Mouse (Mus musculus) MEL (cell line): ENCODE measurements around the gene Olfr373. TPM values are rescaled to one million over a fixed set of nuclear protein-coding genes. Genes with fewer than 3 reads are reported as not detected.

Experiments used
- DNase-seq: peaks from one replicate; pipeline ENCODE4 v3.0.0; 2011; ENCODE audit warnings: low read depth, low spot score
- H3K27ac ChIP-seq: 2 replicates; pipeline ENCODE4 v1.5.1; 2012; ENCODE audit warnings: low read depth, mild to moderate bottlenecking, control low read depth, low read length, moderate library complexity; ENCODE audit not compliant: control insufficient read depth
- H3K27me3 ChIP-seq, 2 experiments: fragments of 150-350 bp in 1 of 2; sonication (generic) in 1 of 2; 2 replicates each; pipeline ENCODE4 v1.6.1; 2012; ENCODE audit warnings: low read length in 2 of 2, mild to moderate bottlenecking in 2 of 2, improper control_type of control experiment in 1 of 2, moderate library complexity in 1 of 2; ENCODE audit not compliant: insufficient read depth in 2 of 2, control insufficient read depth in 1 of 2
- H3K36me3 ChIP-seq, 2 experiments: 2 replicates each; pipeline ENCODE4 v1.6.1; 2012 to 2014; ENCODE audit warnings: low read length in 2 of 2, improper control_type of control experiment in 1 of 2, inconsistent platforms in 1 of 2, mild to moderate bottlenecking in 1 of 2; ENCODE audit not compliant: insufficient read depth in 2 of 2, control insufficient read depth in 1 of 2
- H3K4me1 ChIP-seq, 2 experiments: fragments of 150-350 bp in 1 of 2; sonication (generic) in 1 of 2; 2 replicates each; pipeline ENCODE4 v1.6.1; 2012; ENCODE audit warnings: low read length in 2 of 2, improper control_type of control experiment in 1 of 2, mild to moderate bottlenecking in 1 of 2; ENCODE audit not compliant: insufficient read depth in 2 of 2, control insufficient read depth in 1 of 2
- H3K4me3 ChIP-seq, 2 experiments: fragments of 150-350 bp in 1 of 2; sonication (generic) in 1 of 2; 2 replicates each; pipeline ENCODE4 v1.5.1; 2012; ENCODE audit warnings: low read depth in 2 of 2, low read length in 2 of 2, mild to moderate bottlenecking in 2 of 2, moderate library complexity in 2 of 2, control low read depth in 1 of 2, improper control_type of control experiment in 1 of 2; ENCODE audit not compliant: control insufficient read depth in 1 of 2, insufficient read depth in 1 of 2
- H3K79me2 ChIP-seq: 2 replicates; pipeline ENCODE4 v1.6.1; 2012; ENCODE audit warnings: mild to moderate bottlenecking, low read length, moderate library complexity; ENCODE audit not compliant: control insufficient read depth, poor library complexity, insufficient read depth
- H3K9ac ChIP-seq: 2 replicates; pipeline ENCODE4 v1.6.1; 2012; ENCODE audit warnings: low read depth, mild to moderate bottlenecking, control low read depth, low read length, moderate library complexity; ENCODE audit not compliant: control insufficient read depth, poor library complexity, severe bottlenecking
- H3K9me3 ChIP-seq: fragments of 150-350 bp; sonication (generic); replicated peaks from 2 replicates; pipeline ENCODE4 v1.6.1; 2012; ENCODE audit warnings: mild to moderate bottlenecking, low read length, improper control_type of control experiment, moderate library complexity; ENCODE audit not compliant: insufficient read depth
- BHLHE40 ChIP-seq: IDR thresholded peaks from 2 replicates; pipeline ENCODE4 v1.6.1; 2012; ENCODE audit warnings: low read depth, mild to moderate bottlenecking, inconsistent platforms, low read length, improper control_type of control experiment, borderline replicate concordance
- CTCF ChIP-seq, 3 experiments: IDR thresholded peaks in 2 of 3; conservative IDR thresholded peaks in 1 of 3; 2 replicates each; pipeline ENCODE4 v1.5.1; 2011 to 2012; ENCODE audit warnings: low read length in 3 of 3, low read depth in 2 of 3, mild to moderate bottlenecking in 2 of 3, improper control_type of control experiment in 1 of 3, inconsistent platforms in 1 of 3, mixed read lengths in 1 of 3, moderate library complexity in 1 of 3; ENCODE audit not compliant: control insufficient read depth in 1 of 3, insufficient read depth in 1 of 3, poor library complexity in 1 of 3, severe bottlenecking in 1 of 3
- E2F4 ChIP-seq: IDR thresholded peaks from 2 replicates; pipeline ENCODE4 v1.6.1; 2011; ENCODE audit warnings: low read depth, low read length, improper control_type of control experiment, borderline replicate concordance
- ETS1 ChIP-seq: IDR thresholded peaks from 2 replicates; pipeline ENCODE4 v1.6.1; 2012; ENCODE audit warnings: low read depth, mild to moderate bottlenecking, inconsistent platforms, low read length, improper control_type of control experiment, moderate library complexity
- GABPA ChIP-seq: IDR thresholded peaks from 2 replicates; pipeline ENCODE4 v1.6.1; 2012; ENCODE audit warnings: low read depth, mild to moderate bottlenecking, inconsistent platforms, low read length, improper control_type of control experiment, moderate library complexity
- HCFC1 ChIP-seq: IDR thresholded peaks from 2 replicates; pipeline ENCODE4 v1.6.1; 2012; ENCODE audit warnings: low read depth, mild to moderate bottlenecking, inconsistent platforms, low read length, improper control_type of control experiment, moderate library complexity
- JUND ChIP-seq: IDR thresholded peaks from 2 replicates; pipeline ENCODE4 v1.6.1; 2011; ENCODE audit warnings: low read depth, mild to moderate bottlenecking, improper control_type of control experiment, low read length
- KAT2A ChIP-seq: conservative IDR thresholded peaks from 2 replicates; pipeline ENCODE4 v1.6.1; 2012; ENCODE audit warnings: low read depth, low read length, improper control_type of control experiment, inconsistent platforms
- MXI1 ChIP-seq: IDR thresholded peaks from 2 replicates; pipeline ENCODE4 v1.6.1; 2011; ENCODE audit warnings: mild to moderate bottlenecking, low read depth, low read length, improper control_type of control experiment
- MYB ChIP-seq: IDR thresholded peaks from 2 replicates; pipeline ENCODE4 v1.6.1; 2011; ENCODE audit warnings: mild to moderate bottlenecking, low read depth, low read length, improper control_type of control experiment
- NELFE ChIP-seq: IDR thresholded peaks from 2 replicates; pipeline ENCODE4 v1.6.1; 2011; ENCODE audit warnings: low read depth, low read length, improper control_type of control experiment
- POLR2AphosphoS2 ChIP-seq: IDR thresholded peaks from 2 replicates; pipeline ENCODE4 v1.6.1; 2011; ENCODE audit warnings: low read length, improper control_type of control experiment
- RAD21 ChIP-seq: IDR thresholded peaks from 2 replicates; pipeline ENCODE4 v1.6.1; 2011; ENCODE audit warnings: mild to moderate bottlenecking, low read depth, low read length, improper control_type of control experiment
- TAL1 ChIP-seq: IDR thresholded peaks from 2 replicates; pipeline ENCODE4 v1.6.1; 2012; ENCODE audit warnings: mild to moderate bottlenecking, inconsistent platforms, low read length, moderate library complexity, mixed read lengths
- TCF12 ChIP-seq: IDR thresholded peaks from 2 replicates; pipeline ENCODE4 v1.6.1; 2014; ENCODE audit warnings: low read depth, mild to moderate bottlenecking, inconsistent platforms, low read length, improper control_type of control experiment, moderate library complexity
- USF1 ChIP-seq: IDR thresholded peaks from 2 replicates; pipeline ENCODE4 v1.6.1; 2014; ENCODE audit warnings: low read depth, mild to moderate bottlenecking, inconsistent platforms, low read length, improper control_type of control experiment, moderate library complexity
- USF2 ChIP-seq, 2 experiments: IDR thresholded peaks; 2 replicates each; pipeline ENCODE4 v1.6.1; 2011 to 2012; ENCODE audit warnings: improper control_type of control experiment in 2 of 2, low read length in 2 of 2, borderline replicate concordance in 1 of 2, inconsistent platforms in 1 of 2, low read depth in 1 of 2, mild to moderate bottlenecking in 1 of 2; ENCODE audit not compliant: insufficient read depth in 1 of 2
- ZC3H11A ChIP-seq: IDR thresholded peaks from 2 replicates; pipeline ENCODE4 v1.6.1; 2012; ENCODE audit warnings: low read depth, mild to moderate bottlenecking, inconsistent platforms, low read length, improper control_type of control experiment
- ZMIZ1 ChIP-seq: IDR thresholded peaks from 2 replicates; pipeline ENCODE4 v1.6.1; 2012; ENCODE audit warnings: low read depth, mild to moderate bottlenecking, inconsistent platforms, low read length, improper control_type of control experiment, moderate library complexity
- ZNF384 ChIP-seq: IDR thresholded peaks from 2 replicates; pipeline ENCODE4 v1.6.1; 2012; ENCODE audit warnings: low read depth, mild to moderate bottlenecking, inconsistent platforms, low read length, improper control_type of control experiment
- polyA plus RNA-seq, 2 experiments: library from polyadenylated mRNA; stranded (reverse) in 1 of 2; unstranded in 1 of 2; fragments of >175 nt in 1 of 2; fragments of >200 nt in 1 of 2; gene quantifications; 2 replicates each; pipeline versions ENCODE4 v1.2.1 to v1.2.4; 2012; ENCODE audit warnings: low replicate concordance in 2 of 2, low read depth in 1 of 2; ENCODE audit not compliant: insufficient read length in 2 of 2, insufficient read depth in 1 of 2, missing spikeins in 1 of 2
- total RNA-seq: library from RNA; depleted of rRNA; stranded (reverse); fragments of 300-350 nt; gene quantifications from 2 replicates; pipeline ENCODE4 v1.2.3, GENCODE M21; 2012

Olfr373 gene
- total and polyA plus RNA-seq, 3 experiments, result 0.04 to 1.0 TPM; not detected in 1

GRCm38 (mm10) chr8:72146556-72146955 is 63.6 kb downstream of the Olfr373 start:
- peaks cover 0 to 5% of the 10 kb centered on the region in 2 experiments; a peak in 2 of 4 replicates for H3K36me3 ChIP-seq
- no peak for DNase-seq
- H3K79me2 ChIP-seq, result no peaks in the 10 kb centered on the region
- no peak overlapping the region for H3K9ac ChIP-seq
- no peak overlapping the region for H3K4me3 ChIP-seq
- TF ChIP-seq ZNF384 (no peak), MXI1 (no peak), ZMIZ1 (no peak), BHLHE40 (no peak), ETS1 (no peak), KAT2A (no peak), POLR2AphosphoS2 (no peak)
- TF ChIP-seq, all 39 proteins: peak for 0
- no peak overlapping the region for H3K27ac ChIP-seq
- H3K9me3 ChIP-seq, result no peaks in the 10 kb centered on the region
- H3K27me3 ChIP-seq, result 0 out of 4 replicates have a peak, but pooled peaks cover 0 to 1% of the 10 kb centered on the region in 2 experiments
- H3K4me1 ChIP-seq, result peaks cover 4 to 9% of the 10 kb centered on the region in 2 experiments; a peak in 3 of 4 replicates

GRCm38 (mm10) chr8:72147266-72147665 is 64.3 kb downstream of the Olfr373 start:
- peaks cover 5 to 11% of the 10 kb centered on the region in 2 experiments; a peak in 3 of 4 replicates for H3K4me1 ChIP-seq
- 0 out of 4 replicates have a peak, but pooled peaks cover 0 to 1% of the 10 kb centered on the region in 2 experiments for H3K27me3 ChIP-seq
- H3K4me3 ChIP-seq, result no peak overlapping the region
- no peak for DNase-seq
- no peak overlapping the region for H3K27ac ChIP-seq
- H3K9ac ChIP-seq, result no peak overlapping the region
- H3K79me2 ChIP-seq, result no peaks in the 10 kb centered on the region
- no peak for TF ChIP-seq TAL1
- no peak for TF ChIP-seq POLR2AphosphoS2
- no peak for TF ChIP-seq ZNF384
- no peak for TF ChIP-seq TCF12
- no peak for TF ChIP-seq CTCF (IDR thresholded peaks at IDR 0.05 in 2 of 3, conservative IDR thresholded peaks at IDR 0.05 in 1 of 3; ENCODE audit: control insufficient read depth in 1 of 3, insufficient read depth in 1 of 3, low read depth in 2 of 3, low read length in 3 of 3, poor library complexity in 1 of 3, severe bottlenecking in 1 of 3)
- no peak for TF ChIP-seq NELFE
- no peak for TF ChIP-seq E2F4
- peaks cover 0 to 11% of the 10 kb centered on the region in 2 experiments; a peak in 2 of 4 replicates for H3K36me3 ChIP-seq
- H3K9me3 ChIP-seq, result no peaks in the 10 kb centered on the region

GRCm38 (mm10) chr8:72149056-72149455 is 66.1 kb downstream of the Olfr373 start:
- Histone ChIP-seq H3K36me3 (peaks cover 0 to 26% of the 10 kb centered on the region in 2 experiments; a peak in 2 of 4 replicates), H3K27me3 (no peaks in the 10 kb centered on the region), H3K4me3 (no peak overlapping the region), H3K9me3 (no peaks in the 10 kb centered on the region), H3K79me2 (no peaks in the 10 kb centered on the region), H3K27ac (no peak overlapping the region), H3K4me1 (peaks cover 14 to 21% of the 10 kb centered on the region in 2 experiments; a peak in 3 of 4 replicates), H3K9ac (no peak overlapping the region)
- no peak for DNase-seq
- TF ChIP-seq ZC3H11A, result no peak
- TF ChIP-seq GABPA, result no peak
- TF ChIP-seq USF2 (IDR thresholded peaks at IDR 0.05; ENCODE audit: borderline replicate concordance in 1 of 2, insufficient read depth in 1 of 2, low read depth in 1 of 2, low read length in 2 of 2), result no peak
- TF ChIP-seq NELFE, result no peak
- TF ChIP-seq MYB, result no peak
- TF ChIP-seq MXI1, result no peak
- no peak for TF ChIP-seq USF1
- TF ChIP-seq RAD21, result no peak
- TF ChIP-seq HCFC1, result no peak
- no peak for TF ChIP-seq JUND
- TF ChIP-seq, all 39 proteins: peak for 0
